Mouse (Mus musculus): ENCODE data around the gene Gm21943. TPM values are rescaled to one million over a fixed set of nuclear protein-coding genes. Genes with fewer than 3 reads are reported as not detected.
"Not testable (repeated sequence)": the region's sequence is repeated elsewhere in the genome, so short reads cannot be mapped to it uniquely, and the experiment has no call there.

Gm21943 gene
- polyA plus RNA-seq (2016; fragmentation: Nextera tagmentation; extraction: Ambion mirVana) = not detected in 2 replicates

DNA sequence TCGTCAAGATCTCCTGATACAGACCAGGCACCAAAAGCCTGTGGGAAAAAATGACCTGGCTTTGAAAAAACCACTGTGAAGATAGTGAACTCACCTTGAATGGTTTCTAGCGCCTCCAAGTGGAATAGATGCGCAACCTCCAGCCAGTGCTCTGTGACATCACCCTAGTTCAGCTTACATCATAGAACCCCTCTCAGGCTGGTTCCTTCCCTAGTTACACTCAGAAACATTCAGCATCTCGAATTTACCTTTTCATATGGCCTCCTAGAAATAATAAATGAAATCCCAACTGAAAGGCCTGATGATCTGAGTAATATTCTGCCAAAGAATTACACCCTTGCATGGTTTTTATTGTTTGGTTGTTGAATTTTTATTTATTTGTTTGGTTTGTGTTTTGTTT lies at the start of gene Gm21943:
Gm21943 (minus strand) TSS at position 101 of the 400 bp plus-strand sequence.
- WGBS = no CpG with 5 or more reads among the region's 4 CpGs
- H3K27me3 ChIP-seq (ENCODE audit: low read depth, poor library complexity, severe bottlenecking); H3K36me3 ChIP-seq; H3K9me3 ChIP-seq (replicated peaks); H3K4me1 ChIP-seq; H3K4me3 ChIP-seq; DNase-seq (ENCODE audit: low spot score); H3K27ac ChIP-seq: not testable (repeated sequence)

Other genes starting within 250 kb of the Gm21943 start
- gene Gm28961, start 172.0 kb upstream of the Gm21943 start, polyA plus RNA-seq (2016; fragmentation: Nextera tagmentation; extraction: Ambion mirVana) = not detected in 2 replicates

All from limb, embryonic 10.5 days (tissue).